Mouse (Mus musculus): ENCODE data around the gene Mkks.
A peak's percentile ranks its signal among the peaks of the same experiment; 100 is the strongest.
"Not testable (repeated sequence)": the region's sequence is repeated elsewhere in the genome, so short reads cannot be mapped to it uniquely, and the experiment has no call there.

Gene Mkks

GRCm38 (mm10) chr2:136891068-136891950, at the start of gene Mkks, which contains the start of the genes Slx4ip and AL731706.1:
TSS of gene Mkks (minus strand) at chr2:136891389.
TSS of gene Slx4ip (plus strand) at chr2:136891218.
TSS of gene AL731706.1 (minus strand) at chr2:136891389.
- peak; percentile 100 for DNase-seq

DNA sequence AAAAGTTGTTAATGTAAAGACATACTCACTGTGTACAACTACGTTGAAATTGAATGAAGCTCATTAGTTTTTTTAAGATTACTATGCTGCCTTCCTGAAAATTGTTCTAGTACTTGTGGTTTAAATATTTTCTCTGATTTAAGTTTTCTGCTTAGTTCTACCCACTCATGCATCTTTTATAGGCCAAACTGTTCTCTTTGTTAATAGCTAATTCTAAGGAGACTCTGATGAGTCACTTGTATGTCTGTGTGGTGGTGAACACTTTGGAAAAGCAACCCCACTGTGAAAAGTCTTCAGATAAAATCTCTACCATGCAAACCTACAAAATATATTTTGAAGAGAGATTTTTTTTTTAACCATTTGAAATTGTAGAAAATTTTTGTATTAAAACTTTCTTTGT, 47.1 kb upstream of the Mkks start:
- DNase-seq = no peak

DNA sequence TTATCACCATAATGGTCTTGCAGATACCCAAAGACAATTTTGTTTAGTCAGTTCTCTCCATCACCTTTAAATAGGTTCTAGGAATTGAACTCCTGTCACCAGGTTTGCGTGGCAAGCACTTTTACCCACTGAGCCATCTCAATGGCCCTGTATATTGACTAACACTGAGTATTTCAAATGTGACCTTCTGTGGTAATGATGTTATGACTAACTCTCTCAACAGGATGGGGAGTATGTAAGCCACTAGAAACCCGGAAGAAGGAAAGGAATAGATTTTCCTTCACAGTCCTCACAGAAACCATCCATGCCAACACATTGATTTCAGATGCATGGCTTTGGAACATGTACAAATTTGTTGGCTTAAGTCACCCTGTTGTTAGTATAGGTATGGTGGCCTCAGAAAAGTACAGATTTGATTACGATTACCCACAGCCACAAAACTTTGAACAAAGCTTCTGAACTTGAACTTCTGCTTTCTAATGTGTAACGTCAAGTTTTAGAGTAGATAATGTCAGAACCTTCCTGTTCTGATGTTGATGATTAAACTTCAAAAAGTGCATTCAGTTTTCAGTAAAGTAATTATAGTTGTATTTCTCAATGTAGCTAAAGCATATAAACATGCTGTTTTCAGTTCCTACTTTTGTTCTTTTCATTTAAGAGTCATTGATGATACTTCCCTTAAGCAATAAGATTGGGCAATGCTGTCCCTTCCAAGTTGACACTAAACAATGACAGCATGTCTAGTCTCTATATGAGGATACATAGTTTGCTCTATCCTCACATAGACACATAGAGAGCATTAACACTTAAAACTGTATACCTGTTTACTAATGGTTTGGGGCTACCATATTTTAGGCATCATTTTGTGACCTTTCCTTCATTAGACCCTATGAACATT, 45.5 kb upstream of the Mkks start:
- no peak for DNase-seq

DNA sequence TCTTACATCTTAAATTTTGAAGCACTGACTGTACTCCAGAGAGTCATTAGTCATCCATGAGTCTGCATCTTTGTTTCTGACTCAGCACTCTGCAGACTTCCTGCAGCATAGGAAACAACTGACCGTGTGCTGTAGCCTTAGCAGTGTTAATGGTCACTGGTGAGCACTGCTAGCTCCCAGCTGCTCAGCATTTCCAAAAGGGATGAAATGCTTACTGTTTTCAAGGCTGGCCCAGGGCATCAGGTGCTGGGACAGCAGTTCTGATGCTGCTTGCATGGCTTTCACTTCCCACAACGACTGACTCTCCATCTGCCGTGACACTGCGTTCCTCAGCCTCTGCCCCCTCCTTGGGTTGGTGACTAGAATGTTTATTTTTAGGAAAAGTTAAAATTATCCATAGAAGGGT, 29.8 kb upstream of the Mkks start:
- peak; percentile 40 for DNase-seq

DNA sequence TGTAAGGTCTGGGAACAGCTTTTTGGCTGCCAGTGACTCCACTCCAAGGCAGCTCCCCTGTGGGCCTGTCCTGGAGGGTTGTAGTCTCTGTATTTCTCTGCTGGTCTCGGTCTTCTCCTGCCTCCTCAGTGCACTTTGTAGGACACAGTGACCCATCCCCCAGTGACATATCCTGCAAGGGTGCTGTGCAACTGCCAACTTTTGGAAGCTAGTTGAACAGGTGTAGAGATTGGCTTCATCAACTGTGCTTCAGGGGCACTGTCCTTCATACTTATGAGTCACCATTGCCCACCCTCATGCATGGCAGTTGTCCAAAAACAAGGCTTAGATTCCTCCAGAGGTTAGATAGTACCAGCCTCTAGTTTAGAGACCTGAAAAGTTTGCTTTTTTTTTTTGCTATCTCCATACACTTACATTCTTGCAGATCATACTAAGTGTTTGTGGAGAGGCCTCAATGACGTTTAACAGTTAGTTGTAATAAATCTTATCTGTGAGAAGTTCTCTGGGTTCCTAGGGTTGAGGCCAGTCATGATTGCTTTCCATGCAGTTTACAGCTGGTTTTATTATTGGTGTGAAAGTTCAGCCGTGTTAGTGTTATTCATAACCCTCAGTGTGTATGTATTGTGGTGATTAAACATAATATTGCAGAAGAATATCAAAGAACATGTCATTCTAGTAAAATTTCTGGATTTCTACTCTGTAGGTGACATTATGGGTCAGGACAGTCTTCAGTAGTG, 29.2 kb upstream of the Mkks start:
- no peak for DNase-seq

DNA sequence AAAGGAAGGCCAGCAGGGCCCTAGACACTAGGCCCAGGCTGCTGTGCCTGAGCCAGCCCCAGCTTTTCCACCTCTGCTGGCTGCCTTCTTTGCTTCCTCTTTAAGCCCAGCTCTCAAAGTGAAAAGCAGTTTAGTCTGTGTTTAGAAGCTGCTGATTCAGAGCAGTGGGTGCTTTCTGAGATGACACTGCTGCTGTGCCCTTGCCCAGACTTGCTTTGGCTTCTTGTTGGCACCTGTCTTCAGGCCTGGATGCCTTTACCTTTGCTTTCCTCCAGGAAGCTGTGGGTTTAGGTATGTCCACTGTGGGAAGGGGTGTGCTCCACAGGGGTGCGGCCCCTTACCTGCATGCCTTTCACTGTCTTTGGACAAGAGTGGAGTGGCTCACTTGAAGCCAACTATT, 28.2 kb upstream of the Mkks start:
- peak; percentile 5 for DNase-seq

- no peak for DNase-seq
These were observed 23.2 kb upstream of the Mkks start for GRCm38 (mm10) chr2:136914334-136914902.

GRCm38 (mm10) chr2:136913021-136913420, 21.8 kb upstream of the Mkks start:
- no peak for DNase-seq

- no peak for DNase-seq
These were observed 20.8 kb upstream of the Mkks start for GRCm38 (mm10) chr2:136911958-136912411.

GRCm38 (mm10) chr2:136909298-136909697, 18.1 kb upstream of the Mkks start:
- DNase-seq = no peak

GRCm38 (mm10) chr2:136908596-136908995, 17.4 kb upstream of the Mkks start:
- DNase-seq = no peak

DNA sequence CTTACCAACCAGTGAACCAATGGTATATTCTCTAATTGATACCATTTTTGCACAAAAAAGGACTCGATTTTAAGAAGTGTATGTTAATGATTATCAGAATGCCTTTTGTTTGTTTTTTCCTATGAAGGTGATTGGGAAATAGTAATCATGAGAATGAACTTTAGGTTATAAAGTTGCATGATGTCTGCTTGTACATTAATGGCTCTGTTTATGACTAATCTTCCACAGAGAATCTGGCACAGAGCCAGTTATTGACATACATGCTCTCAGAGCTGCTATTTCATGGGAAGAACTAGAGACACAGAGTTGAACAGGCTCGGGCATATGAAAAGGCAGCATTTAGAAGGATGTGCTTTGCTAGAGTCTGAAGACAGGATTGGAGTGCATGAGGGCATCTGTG, 4.9 kb upstream of the Mkks start:
- DNase-seq = no peak

DNA sequence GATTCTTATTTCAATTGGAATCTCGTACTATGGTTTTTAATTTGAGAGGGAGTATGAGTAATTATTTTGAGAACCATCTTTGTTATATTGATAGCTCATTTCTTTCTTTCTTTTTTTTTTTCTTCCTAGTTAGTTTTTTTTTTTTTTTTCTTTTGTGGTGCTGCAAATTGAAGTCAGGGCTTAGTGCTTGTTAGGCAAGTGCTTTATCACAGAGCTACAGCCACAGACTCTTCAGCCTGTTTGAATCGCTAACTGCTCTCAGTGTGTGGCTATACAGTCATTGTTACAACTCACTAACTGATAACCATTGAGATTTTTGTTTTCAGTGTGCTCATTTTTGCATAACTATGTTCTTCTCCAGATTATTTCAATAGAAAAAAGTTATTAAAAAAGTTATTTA, 3.3 kb upstream of the Mkks start:
- DNase-seq = no peak

- peak; percentile 98 for DNase-seq
These were observed 772 bp upstream of the Mkks start for GRCm38 (mm10) chr2:136891951-136892371.

GRCm38 (mm10) chr2:136890716-136891067, 497 bp downstream of the Mkks start:
- not testable (repeated sequence) for DNase-seq

DNA sequence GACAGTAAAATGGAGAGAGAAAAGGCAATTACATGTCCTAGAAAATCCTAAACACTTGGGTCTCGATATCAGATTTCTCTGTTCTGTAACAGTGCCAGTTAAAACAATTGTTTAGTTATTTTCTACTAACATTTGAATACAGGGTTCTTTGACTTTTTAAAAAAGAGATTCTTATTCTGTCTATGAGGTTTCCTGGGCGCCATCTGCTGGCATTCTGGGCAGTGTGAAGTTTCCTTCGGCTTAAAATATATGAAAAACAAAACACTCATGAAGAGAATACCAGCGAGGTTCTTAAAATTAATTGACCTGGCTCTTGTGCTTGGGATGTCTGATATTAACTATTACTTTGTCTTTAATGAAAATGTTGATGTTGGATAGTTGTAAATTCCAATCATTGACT, 4.3 kb downstream of the Mkks start:
- DNase-seq = peak; percentile 47

DNA sequence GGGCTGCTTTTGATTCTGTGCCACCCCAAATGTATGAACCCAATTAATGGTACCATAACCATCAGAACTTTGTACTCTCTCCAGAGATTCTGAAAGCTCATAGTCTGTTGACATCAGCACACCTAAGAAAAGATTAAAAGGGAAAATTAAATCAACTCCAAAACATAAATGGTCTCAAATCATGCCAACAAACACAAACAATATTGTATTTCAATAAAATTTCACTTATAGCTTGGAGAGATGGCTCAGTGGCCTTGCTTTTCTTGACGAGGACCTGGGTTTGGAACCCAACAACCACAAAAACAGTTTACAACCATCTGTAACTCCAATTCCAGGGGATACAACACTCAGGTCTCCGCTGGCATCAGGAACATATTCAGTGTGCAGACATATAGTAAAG, 5.6 kb downstream of the Mkks start, which contains the start of gene AL731706.2:
Gene AL731706.2, minus strand, starts transcription at position 101 of the 400 bp plus-strand sequence.
- DNase-seq = no peak

DNA sequence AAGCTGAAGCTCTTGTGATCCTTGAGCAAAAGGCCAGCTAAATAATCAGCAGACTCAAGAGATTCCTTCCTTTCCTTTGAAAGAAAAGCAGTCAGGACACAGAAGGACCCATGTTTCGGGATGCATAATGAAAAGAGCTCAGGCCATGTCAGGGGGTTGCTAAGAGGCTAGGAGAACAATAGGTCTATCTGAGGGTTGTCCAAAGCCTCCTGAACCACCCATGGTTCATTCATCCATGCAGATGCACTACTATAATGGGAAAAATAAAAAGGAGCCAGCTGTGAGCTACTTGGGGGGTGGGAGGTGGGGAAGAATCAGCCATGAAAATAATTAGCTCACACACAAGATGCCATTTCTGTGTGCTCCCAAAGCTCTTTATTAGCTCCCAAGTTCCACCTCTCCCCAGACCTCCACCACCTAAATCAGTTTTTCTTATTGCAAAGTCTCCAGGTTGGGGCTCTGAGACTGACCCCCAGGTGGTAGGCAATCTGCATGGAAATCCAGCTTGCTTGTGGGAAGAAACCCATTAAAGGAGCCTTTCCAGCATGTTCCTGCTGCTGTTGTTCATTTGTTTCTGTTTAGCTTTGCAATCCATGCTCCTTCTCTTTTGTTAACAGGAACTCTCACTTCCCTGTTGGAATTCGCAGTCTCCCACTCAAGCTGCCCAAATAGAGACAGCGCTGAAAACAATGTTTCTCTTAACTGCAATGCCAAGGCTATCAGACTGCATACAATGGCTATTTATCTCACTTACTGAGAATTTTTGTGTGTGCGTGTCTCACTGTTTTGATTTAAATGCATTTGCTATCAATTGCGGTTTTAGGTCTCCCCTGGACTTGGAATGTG, 36.4 kb downstream of the Mkks start:
- DNase-seq = no peak

DNA sequence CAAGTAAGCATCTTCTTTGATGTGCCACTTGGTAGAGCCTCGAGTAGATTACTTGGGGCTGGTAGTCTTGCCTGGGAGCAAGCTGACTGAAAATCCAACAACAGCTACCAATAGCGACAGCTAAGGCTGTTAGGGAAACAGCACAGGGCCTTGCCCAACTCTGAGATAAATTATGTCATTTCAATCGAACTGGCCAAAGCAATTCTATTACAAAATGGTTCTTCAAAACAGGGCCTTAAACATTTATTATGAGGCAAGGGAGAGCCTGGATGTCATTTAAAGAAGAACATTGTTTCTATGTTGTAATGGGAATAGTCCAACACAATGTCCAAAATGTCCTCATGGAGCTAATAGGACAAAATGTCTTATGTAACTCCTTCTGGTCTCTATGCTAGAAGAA, 40.8 kb downstream of the Mkks start:
- no peak for DNase-seq

DNA sequence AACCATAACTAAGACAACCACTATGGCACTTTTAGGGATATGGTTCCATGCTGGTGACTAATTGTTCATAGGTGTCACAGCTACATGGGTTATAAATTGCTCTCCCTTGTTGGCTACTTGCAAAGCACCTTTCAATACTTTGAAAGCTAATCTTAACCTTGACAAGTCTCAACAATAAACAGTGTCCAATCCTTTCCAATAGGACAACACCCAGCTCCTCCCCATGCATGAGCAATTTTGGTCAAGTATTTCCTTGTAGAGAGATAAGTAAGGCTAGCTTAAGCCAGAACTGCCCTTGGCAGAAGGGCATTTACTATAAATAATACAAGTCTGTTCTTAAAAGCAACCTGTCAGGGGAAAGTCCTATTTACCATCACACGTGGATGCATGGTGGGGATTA, 53.2 kb downstream of the Mkks start:
- DNase-seq = no peak

GRCm38 (mm10) chr2:136835882-136836281, 55.3 kb downstream of the Mkks start:
- peak; percentile 54 for DNase-seq

GRCm38 (mm10) chr2:136834715-136835075, 56.5 kb downstream of the Mkks start:
- no peak for DNase-seq

Data from right cerebral cortex, adult 18-20 months (tissue).